Mouse (Mus musculus): Measurements from ENCODE around the gene Ms4a2. TPM values are rescaled to one million over a fixed set of nuclear protein-coding genes. Genes with fewer than 3 reads are reported as not detected.

Gene Ms4a2
- total RNA-seq, 1 experiment from 2014 or later, result 7.5 TPM

DNA sequence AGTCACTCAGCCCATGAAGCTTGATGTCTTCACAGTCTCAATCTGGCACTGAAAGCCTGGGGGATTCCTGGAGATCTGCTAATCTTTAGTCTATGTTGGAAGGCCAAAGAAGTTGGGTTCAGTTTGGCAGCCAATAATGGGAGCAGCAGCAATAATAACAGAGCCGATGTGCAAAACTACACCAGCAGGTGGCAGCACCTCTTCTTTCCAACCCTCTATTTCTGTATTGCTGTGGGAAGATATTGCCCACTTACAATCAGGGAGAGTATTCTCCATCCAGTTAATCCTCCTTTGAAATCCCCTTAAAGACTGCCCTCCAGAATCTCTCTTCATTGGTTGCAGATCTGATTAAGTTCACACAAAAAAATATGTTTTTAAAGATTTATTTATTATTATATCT, 15.3 kb downstream of the Ms4a2 start:
- peak in 1 of 2 experiments; percentile 49; a peak in 2 of 4 replicates for ATAC-seq (replicated peaks in 1 of 2; ENCODE audit: insufficient read depth in 1 of 2, low FRiP score in 2 of 2, low TSS enrichment in 1 of 2, low read depth in 1 of 2, poor library complexity in 2 of 2, severe bottlenecking in 2 of 2)

DNA sequence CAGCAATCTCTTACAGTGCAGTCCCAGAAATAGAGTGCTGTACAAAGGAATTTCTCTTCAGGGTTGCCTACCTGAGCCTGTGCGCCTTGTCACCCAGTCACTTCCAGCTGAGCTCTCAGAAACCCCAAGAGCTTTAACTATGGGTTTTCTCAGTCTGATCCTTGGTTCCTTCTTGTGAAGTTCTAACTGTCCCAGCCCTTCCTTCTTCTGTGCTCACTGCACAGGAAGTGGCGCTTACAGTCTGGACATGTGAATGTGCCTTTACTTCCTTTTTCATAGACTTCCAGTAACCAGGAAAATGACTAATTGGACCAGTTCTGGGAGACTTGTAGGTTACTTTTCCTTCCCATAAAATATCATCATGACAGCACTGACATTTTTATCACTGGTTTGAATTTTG, 18.9 kb downstream of the Ms4a2 start, which contains the start of gene Ms4a6d:
Gene Ms4a6d (minus strand): TSS at position 247 of the 400 bp plus-strand sequence.
- no peak for ATAC-seq (replicated peaks in 1 of 2; ENCODE audit: insufficient read depth in 1 of 2, low FRiP score in 2 of 2, low TSS enrichment in 1 of 2, low read depth in 1 of 2, poor library complexity in 2 of 2, severe bottlenecking in 2 of 2)

DNA sequence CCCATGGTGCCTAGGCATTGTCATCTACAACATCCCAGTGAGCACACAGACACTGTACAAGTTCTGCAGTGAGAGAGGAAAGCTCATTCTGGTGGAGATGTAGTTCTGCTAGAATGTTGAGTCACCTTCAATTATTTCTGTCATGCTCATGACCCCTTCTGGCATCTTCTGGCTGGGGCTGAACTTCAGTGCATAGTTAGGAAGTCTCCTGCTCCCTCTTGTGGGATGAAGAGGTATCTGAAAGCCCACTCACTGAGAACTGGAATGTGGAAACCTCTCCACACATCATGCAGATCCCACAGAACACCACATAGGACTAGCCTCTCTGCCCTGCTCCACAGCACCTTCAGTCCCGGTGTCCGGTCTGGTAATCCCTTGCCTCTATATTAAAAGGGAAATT, 21.5 kb downstream of the Ms4a2 start:
- ATAC-seq (replicated peaks in 1 of 2; ENCODE audit: insufficient read depth in 1 of 2, low FRiP score in 2 of 2, low TSS enrichment in 1 of 2, low read depth in 1 of 2, poor library complexity in 2 of 2, severe bottlenecking in 2 of 2), result peak; percentile 85 to 95

DNA sequence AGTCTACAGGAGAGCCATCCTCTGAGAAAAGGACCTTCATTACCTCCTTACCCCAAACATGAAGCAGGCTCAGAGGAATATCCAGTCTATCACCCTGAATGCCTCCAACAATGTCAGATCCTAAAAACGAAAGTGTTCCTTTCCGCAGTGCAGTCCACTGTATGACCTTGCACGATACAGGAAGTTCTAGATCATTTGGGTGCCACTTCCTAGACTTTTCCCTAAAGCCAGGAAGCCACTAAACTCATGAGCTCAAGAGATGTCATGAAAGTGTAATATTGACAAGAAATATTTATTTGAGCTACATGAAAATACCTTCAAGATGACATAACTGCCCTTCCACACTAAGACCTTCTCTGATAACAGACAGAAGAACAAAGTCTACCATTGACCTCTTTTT, 22.2 kb downstream of the Ms4a2 start:
- no peak for ATAC-seq (replicated peaks in 1 of 2; ENCODE audit: insufficient read depth in 1 of 2, low FRiP score in 2 of 2, low TSS enrichment in 1 of 2, low read depth in 1 of 2, poor library complexity in 2 of 2, severe bottlenecking in 2 of 2)

DNA sequence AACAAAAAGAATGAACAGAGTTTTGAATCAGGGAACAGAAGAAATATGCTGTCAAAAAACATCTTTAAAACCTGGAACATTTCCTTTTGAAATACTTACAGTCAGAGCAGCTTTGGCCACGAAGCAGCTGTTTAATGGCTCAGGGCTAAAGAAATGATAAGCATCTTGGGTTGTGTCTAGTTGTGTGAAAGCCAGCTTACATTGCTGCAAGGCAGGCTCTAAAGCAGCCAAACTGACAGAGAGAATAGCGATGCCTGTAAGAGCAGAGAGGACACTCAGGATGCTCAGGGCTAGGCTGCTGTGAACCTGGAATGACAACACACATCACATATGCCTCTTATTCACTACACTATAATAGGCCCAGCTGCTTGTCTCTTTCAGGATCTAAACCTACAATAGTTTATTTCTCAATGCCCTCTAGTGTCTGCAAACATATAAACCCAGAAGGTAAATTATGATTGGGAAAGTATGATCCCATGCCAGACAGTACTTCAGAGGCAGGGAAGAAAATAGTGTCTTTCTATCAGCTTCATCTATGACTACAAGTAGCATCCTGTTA, 33.5 kb downstream of the Ms4a2 start:
- no peak for ATAC-seq (replicated peaks in 1 of 2; ENCODE audit: insufficient read depth in 1 of 2, low FRiP score in 2 of 2, low TSS enrichment in 1 of 2, low read depth in 1 of 2, poor library complexity in 2 of 2, severe bottlenecking in 2 of 2)

DNA sequence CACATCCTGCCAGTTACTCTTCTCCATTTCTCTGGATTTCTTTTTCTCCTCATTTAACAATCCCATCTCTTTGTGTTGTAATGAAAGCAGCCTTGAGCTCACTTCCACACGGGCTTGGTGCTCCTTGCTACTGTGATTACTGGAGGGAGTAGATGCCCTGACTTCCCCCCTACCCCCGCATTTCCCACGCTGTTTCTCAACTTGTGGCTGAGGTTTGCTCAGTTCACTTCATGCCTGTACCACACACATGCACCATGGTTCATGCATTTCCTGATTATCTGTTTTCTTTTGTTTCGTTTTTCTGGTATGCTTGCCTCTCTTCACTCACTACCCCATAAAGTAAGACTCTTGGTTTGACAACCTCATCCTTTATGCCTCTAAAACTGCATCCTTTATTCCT, 34.3 kb downstream of the Ms4a2 start:
- ATAC-seq (replicated peaks in 1 of 2; ENCODE audit: insufficient read depth in 1 of 2, low FRiP score in 2 of 2, low TSS enrichment in 1 of 2, low read depth in 1 of 2, poor library complexity in 2 of 2, severe bottlenecking in 2 of 2), result no peak

DNA sequence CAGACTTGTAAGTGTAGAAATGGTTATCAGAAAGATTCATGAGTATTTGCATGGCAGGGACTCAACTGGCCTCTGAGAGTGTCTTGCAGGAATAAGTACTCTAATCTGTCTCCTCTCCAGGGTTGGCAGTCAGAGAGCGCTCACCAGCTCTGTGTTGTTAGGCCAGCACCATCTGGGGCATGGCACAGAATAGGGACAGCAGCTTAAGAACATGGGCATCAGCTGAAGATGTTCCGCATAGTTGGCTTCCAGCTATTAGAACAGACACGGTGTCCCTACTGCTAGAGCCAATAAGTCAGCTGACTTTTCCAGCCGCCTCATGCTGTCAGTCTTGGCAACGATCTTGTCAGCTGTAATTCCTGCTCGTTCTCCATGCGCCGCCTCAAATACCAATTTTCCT, 48.6 kb downstream of the Ms4a2 start:
- no peak for ATAC-seq (replicated peaks in 1 of 2; ENCODE audit: insufficient read depth in 1 of 2, low FRiP score in 2 of 2, low TSS enrichment in 1 of 2, low read depth in 1 of 2, poor library complexity in 2 of 2, severe bottlenecking in 2 of 2)

Other genes starting within 250 kb of the Ms4a2 start
- gene Ms4a4a, start 248.2 kb downstream of the Ms4a2 start, total RNA-seq (2017), result not detected in 2 replicates
- 10.5 and 14.1 TPM in 2 replicates for gene Ms4a4c, start 218.9 kb downstream of the Ms4a2 start, total RNA-seq (2017)
- 1.1 and 4.7 TPM in 2 replicates for gene Ms4a4b, start 180.2 kb downstream of the Ms4a2 start, total RNA-seq (2017)
- gene Ms4a6c, start 154.4 kb downstream of the Ms4a2 start, total RNA-seq (2017), result 23.6 and 32.0 TPM in 2 replicates
- gene Gm8369, start 137.8 kb downstream of the Ms4a2 start, total RNA-seq (2017), result 0.69 and 11.6 TPM in 2 replicates
- 15.9 and 39.4 TPM in 2 replicates for gene Ms4a6b, start 107.2 kb downstream of the Ms4a2 start, total RNA-seq (2017)
- gene Ms4a4d, start 86.9 kb downstream of the Ms4a2 start, total RNA-seq (2017), result 0.25 TPM in 1 of 2 replicates, not detected in the other
- 0.55 and 1.1 TPM in 2 replicates for gene Ms4a6d, start 18.9 kb downstream of the Ms4a2 start, total RNA-seq (2017)
- gene Ms4a3, start 17.1 kb upstream of the Ms4a2 start, total RNA-seq (2017), result 17.6 and 52.5 TPM in 2 replicates
- gene Oosp2, start 36.8 kb upstream of the Ms4a2 start, total RNA-seq (2017), result 1.2 TPM in 1 of 2 replicates, not detected in the other
- gene Oosp1, start 67.4 kb upstream of the Ms4a2 start, total RNA-seq (2017), result 0.40 and 0.81 TPM in 2 replicates
- gene Oosp3, start 73.3 kb upstream of the Ms4a2 start, total RNA-seq (2017), result not detected in 2 replicates
- not detected in 2 replicates for gene Gif, start 123.8 kb upstream of the Ms4a2 start, total RNA-seq (2017)
- gene Mrpl16, start 146.7 kb upstream of the Ms4a2 start, total RNA-seq (2017), result 60.9 and 76.5 TPM in 2 replicates
- gene Stx3, start 195.7 kb upstream of the Ms4a2 start, total RNA-seq (2017), result 13.1 and 14.9 TPM in 2 replicates
- gene Olfr1417, start 215.5 kb upstream of the Ms4a2 start, total RNA-seq (2017), result not detected in 2 replicates
- not detected in 2 replicates for gene Olfr1418, start 237.3 kb upstream of the Ms4a2 start, total RNA-seq (2017)